Mouse (Mus musculus) kidney, adult 2 months (tissue): ENCODE measurements at regions not wholly inside any gene's neighbourhood (a gene's known extent, or its start where the extent isn't known, plus 50 kb on each side); places are given as distances from the start of the nearest gene placed in this dataset.

ENCODE experiments used
- DNase-seq: peaks from one replicate; pipeline ENCODE4 v3.0.0; 2021
- H3K27ac ChIP-seq: fragments of 200-500 bp; 2 replicates; pipeline ENCODE4 v1.5.1; 2012; ENCODE audit warnings: low read depth, low read length, control low read depth, inconsistent platforms; ENCODE audit not compliant: insufficient read depth
- H3K27me3 ChIP-seq: fragments of 200-500 bp; replicated peaks from 2 replicates; pipeline ENCODE4 v1.6.1; 2012; ENCODE audit warnings: mild to moderate bottlenecking, moderate library complexity, low read length, inconsistent platforms; ENCODE audit not compliant: control insufficient read depth, insufficient read depth
- H3K36me3 ChIP-seq: fragments of 200-500 bp; 2 replicates; pipeline ENCODE4 v1.6.1; 2012; ENCODE audit warnings: mild to moderate bottlenecking, moderate library complexity, low read length, inconsistent platforms; ENCODE audit not compliant: control insufficient read depth, insufficient read depth
- H3K4me1 ChIP-seq: fragments of 200-500 bp; 2 replicates; pipeline ENCODE4 v1.6.1; 2011; ENCODE audit warnings: low read length; ENCODE audit not compliant: control insufficient read depth, insufficient read depth
- H3K4me3 ChIP-seq: fragments of 200-500 bp; 2 replicates; pipeline ENCODE4 v1.5.1; 2011; ENCODE audit warnings: mild to moderate bottlenecking, low read depth, low read length, control low read depth; ENCODE audit not compliant: insufficient read depth
- CTCF ChIP-seq: fragments of 200-500 bp; conservative IDR thresholded peaks from 2 replicates; pipeline ENCODE4 v1.5.1; 2011; ENCODE audit warnings: low read depth, mild to moderate bottlenecking, control low read depth, low read length, moderate library complexity, mixed read lengths; ENCODE audit not compliant: insufficient read depth, insufficient read length
- POLR2A ChIP-seq: fragments of 200-500 bp; IDR thresholded peaks from one replicate; pipeline ENCODE4 v1.6.1; 2011; ENCODE audit warnings: low read depth, low read length, control low read depth
- WGBS: fragments of 180-500 bp; shearing (Covaris S2); methylation state at CpG from one replicate; pipeline ENCODE4 v1.1.7; 2018; 5-methylcytosine and 5-hydroxymethylcytosine counted together

- Histone ChIP-seq H3K27ac (no peak overlapping the region), H3K4me1 (no peaks in the 10 kb centered on the region), H3K4me3 (no peak overlapping the region), H3K36me3 (no peaks in the 10 kb centered on the region), H3K27me3 (no peaks in the 10 kb centered on the region)
- WGBS = 78% methylated on average over 7 of the region's 7 CpGs
- TF ChIP-seq CTCF (no peak), POLR2A (no peak)
- DNase-seq = no peak
These were observed 60.0 kb downstream of the Dact2 start for GRCm38 (mm10) chr17:14144082-14144481.

- no peak overlapping the region for H3K27ac ChIP-seq
- WGBS = 85% methylated on average over 5 of the region's 5 CpGs
These were observed 62.4 kb downstream of the Dact2 start for GRCm38 (mm10) chr17:14141669-14142068.

GRCm38 (mm10) chr17:14140266-14140665 is 63.8 kb downstream of the Dact2 start:
- TF ChIP-seq CTCF (no peak), POLR2A (no peak)

More at GRCm38 (mm10) chr17:14141669-14142068, 62.4 kb downstream of the Dact2 start:
- no peak overlapping the region for H3K4me3 ChIP-seq
- H3K4me1 ChIP-seq = no peaks in the 10 kb centered on the region
- TF ChIP-seq CTCF = no peak
- no peak for TF ChIP-seq POLR2A
- no peaks in the 10 kb centered on the region for H3K27me3 ChIP-seq
- DNase-seq = no peak
- H3K36me3 ChIP-seq = no peaks in the 10 kb centered on the region

GRCm38 (mm10) chr17:14138941-14139340 is 65.2 kb downstream of the Dact2 start:
- WGBS = 78% methylated on average over 5 of the region's 5 CpGs
- Histone ChIP-seq H3K27me3 (no peaks in the 10 kb centered on the region), H3K4me3 (no peak overlapping the region), H3K4me1 (no peaks in the 10 kb centered on the region), H3K36me3 (no peaks in the 10 kb centered on the region), H3K27ac (no peak overlapping the region)
- no peak for DNase-seq
- TF ChIP-seq CTCF = no peak

More at GRCm38 (mm10) chr17:14140266-14140665, 63.8 kb downstream of the Dact2 start:
- H3K4me3 ChIP-seq = no peak overlapping the region
- 76% methylated on average over 2 of the region's 2 CpGs for WGBS
- H3K36me3 ChIP-seq = no peaks in the 10 kb centered on the region
- DNase-seq = no peak
- H3K27me3 ChIP-seq = no peaks in the 10 kb centered on the region
- H3K27ac ChIP-seq = no peak overlapping the region
- H3K4me1 ChIP-seq = no peaks in the 10 kb centered on the region

- 49% methylated on average over 6 of the region's 6 CpGs for WGBS
- Histone ChIP-seq H3K4me3 (no peak overlapping the region), H3K36me3 (no peaks in the 10 kb centered on the region), H3K4me1 (no peaks in the 10 kb centered on the region), H3K27ac (no peak overlapping the region), H3K27me3 (no peaks in the 10 kb centered on the region)
- peak; percentile 84 for DNase-seq
- TF ChIP-seq CTCF (peak; percentile 74), POLR2A (no peak)
These were observed 67.3 kb downstream of the Dact2 start for GRCm38 (mm10) chr17:14136702-14137315.

- no peaks in the 10 kb centered on the region for H3K36me3 ChIP-seq
- TF ChIP-seq CTCF = no peak
- no peak for TF ChIP-seq POLR2A
- H3K27ac ChIP-seq = no peak overlapping the region
- no peaks in the 10 kb centered on the region for H3K4me1 ChIP-seq
- no peaks in the 10 kb centered on the region for H3K27me3 ChIP-seq
- WGBS = 78% methylated on average over 3 of the region's 3 CpGs
- DNase-seq = no peak
- no peak overlapping the region for H3K4me3 ChIP-seq
These were observed 69.5 kb downstream of the Dact2 start for GRCm38 (mm10) chr17:14134604-14135003.

GRCm38 (mm10) chr17:14133986-14134385 is 70.1 kb downstream of the Dact2 start:
- Histone ChIP-seq H3K27me3 (no peaks in the 10 kb centered on the region), H3K4me1 (no peaks in the 10 kb centered on the region), H3K4me3 (no peak overlapping the region), H3K27ac (no peak overlapping the region), H3K36me3 (no peaks in the 10 kb centered on the region)
- DNase-seq = no peak
- TF ChIP-seq CTCF (no peak), POLR2A (no peak)
- 85% methylated on average over 2 of the region's 2 CpGs for WGBS
